Mouse (Mus musculus) spleen, adult 2 months (tissue): ENCODE measurements around the gene Blvrb.

Experiments
- CTCF ChIP-seq: fragments of 200-500 bp; IDR thresholded peaks from 2 replicates; pipeline ENCODE4 v1.5.1; 2011; ENCODE audit warnings: mild to moderate bottlenecking, inconsistent platforms; ENCODE audit not compliant: insufficient read depth, insufficient read length, insufficient replicate concordance; ENCODE audit errors: extremely low read depth
- POLR2A ChIP-seq: fragments of 200-500 bp; IDR thresholded peaks from 2 replicates; pipeline ENCODE4 v1.6.1; 2011; ENCODE audit warnings: low read depth, low read length, inconsistent platforms

- TF ChIP-seq CTCF (no peak), POLR2A (no peak; the same call in 1 of the 2 replicates)
These were observed 33.8 kb downstream of the Blvrb start for GRCm38 (mm10) chr7:27481627-27481969.
